8 mouse cellular contexts compared by ENCODE assay signal in genomic region chr7:49272445-49273439, GRCm38 (mm10).
DNase-seq lines count a peak whose midpoint lies in the region; ATAC-seq and TF ChIP-seq lines count a peak whose summit lies in the region.

No protein-coding gene starts in this region.

- peaks cover 46% of the 10 kb centered on the region for H3K4me1 ChIP-seq in bone marrow macrophage, adult 2 months (ENCODE audit: control insufficient read depth, insufficient read depth, low read length)
- peaks cover 16% of the 10 kb centered on the region for H3K4me1 ChIP-seq in embryonic fibroblast, embryonic 13.5 days (ENCODE audit: control insufficient read depth, insufficient read depth, low read length)
- H3K4me1 ChIP-seq in heart, embryonic 10.5 days = peaks cover 17% of the 10 kb centered on the region
- no peaks in the 10 kb centered on the region for H3K4me1 ChIP-seq in limb, embryonic 11.5 days (ENCODE audit: control insufficient read depth, insufficient read depth, low read length)

- H3K9ac ChIP-seq in limb, embryonic 11.5 days (ENCODE audit: low read length) = no peak overlapping the region

- peak; percentile 65 for DNase-seq in A20 (ENCODE audit: low read depth, low spot score)
- peak; percentile 88 for DNase-seq in heart, embryonic 10.5 days (ENCODE audit: low spot score)
- peak; percentile 61 to 84 for DNase-seq in kidney, adult 8-10 months
- DNase-seq in limb, embryonic 11.5 days (ENCODE audit: low spot score) = peak; percentile 87
- DNase-seq in spleen, postnatal 14 days (ENCODE audit: low spot score in 2 of 2) = peak; percentile 15 to 23

- no peaks in the 10 kb centered on the region for H3K36me3 ChIP-seq in heart, embryonic 10.5 days
- no peaks in the 10 kb centered on the region for H3K36me3 ChIP-seq in limb, embryonic 11.5 days (ENCODE audit: control insufficient read depth, insufficient read depth, low read length)

- H3K27me3 ChIP-seq in heart, embryonic 10.5 days (ENCODE audit: insufficient read depth, poor library complexity, severe bottlenecking) = peaks cover 14% of the 10 kb centered on the region
- no peaks in the 10 kb centered on the region for H3K27me3 ChIP-seq in limb, embryonic 11.5 days (ENCODE audit: control insufficient read depth, insufficient read depth, low read length)

- H3K9me3 ChIP-seq in heart, embryonic 10.5 days = no peaks in the 10 kb centered on the region
- H3K9me3 ChIP-seq in limb, embryonic 11.5 days (ENCODE audit: control insufficient read depth, low read length) = no peaks in the 10 kb centered on the region

- WGBS in heart, embryonic 10.5 days = 20% methylated on average over 16 of the region's 16 CpGs
- WGBS in limb, embryonic 11.5 days = 21% methylated on average over 16 of the region's 16 CpGs

- ATAC-seq in limb, embryonic 11.5 days (ENCODE audit: insufficient number of reproducible peaks, low FRiP score, low TSS enrichment, low read depth) = no peak
- ATAC-seq in monocyte, adult 5-6 weeks (replicated peaks; ENCODE audit: insufficient number of reproducible peaks, low FRiP score, low TSS enrichment, poor library complexity, severe bottlenecking) = peak; percentile 67; the same call in 1 of the 2 replicates

- no peak for TF ChIP-seq POLR2A in bone marrow macrophage, adult 2 months (IDR thresholded peaks at IDR 0.05; ENCODE audit: borderline replicate concordance, low read depth, low read length)
- no peak for TF ChIP-seq POLR2A in embryonic fibroblast, embryonic 13.5 days (IDR thresholded peaks at IDR 0.05; ENCODE audit: low read depth, low read length)

- H3K4me2 ChIP-seq in limb, embryonic 11.5 days (ENCODE audit: low read depth, severe bottlenecking) = no peak overlapping the region

- peak; percentile 47; the same call in 1 of the 2 replicates for TF ChIP-seq CTCF in bone marrow macrophage, adult 2 months (IDR thresholded peaks at IDR 0.05; ENCODE audit: low read depth, low read length)
- TF ChIP-seq CTCF in embryonic fibroblast, embryonic 13.5 days (IDR thresholded peaks at IDR 0.05; ENCODE audit: borderline replicate concordance, insufficient read depth, low read length) = peak; percentile 76; the same call in 1 of the 2 replicates

- peak overlapping the region; percentile 27; the same call in 1 of the 2 replicates for H3K27ac ChIP-seq in bone marrow macrophage, adult 2 months (ENCODE audit: insufficient read depth, low read depth, low read length)
- H3K27ac ChIP-seq in embryonic fibroblast, embryonic 13.5 days (ENCODE audit: insufficient read depth, low read length) = no peak overlapping the region
- 0 out of 2 replicates have a peak overlapping the region, but pooled peaks have one; percentile 16 for H3K27ac ChIP-seq in heart, embryonic 10.5 days
- H3K27ac ChIP-seq in limb, embryonic 11.5 days (replicated peaks; ENCODE audit: low read depth, low read length) = no peak overlapping the region

- H3K4me3 ChIP-seq in bone marrow macrophage, adult 2 months (ENCODE audit: insufficient read depth, low read length) = no peak overlapping the region
- no peak overlapping the region for H3K4me3 ChIP-seq in embryonic fibroblast, embryonic 13.5 days (ENCODE audit: insufficient read depth, low read length)
- 0 out of 2 replicates have a peak overlapping the region, but pooled peaks have one; percentile 1 for H3K4me3 ChIP-seq in heart, embryonic 10.5 days
- H3K4me3 ChIP-seq in limb, embryonic 11.5 days (ENCODE audit: low read depth, low read length) = no peak overlapping the region

Comparison
In these comparisons a context has a peak if more than half of its experiments do, and no peak if none do; other contexts are left out.
1. DNase-seq: peak in every context shown above with its lines; median percentile 88 in heart, embryonic 10.5 days; 87 in limb, embryonic 11.5 days; 72 in kidney, adult 8-10 months; 65 in A20; 19 in spleen, postnatal 14 days.
2. H3K27ac ChIP-seq: peak in bone marrow macrophage, adult 2 months (single experiment) and heart, embryonic 10.5 days (single experiment); none in embryonic fibroblast, embryonic 13.5 days (single experiment) and limb, embryonic 11.5 days (single experiment).